Mouse (Mus musculus) liver, embryonic 12.5 days (tissue): ENCODE results near the gene Srsf2. TPM values are rescaled to one million over a fixed set of nuclear protein-coding genes. Genes with fewer than 3 reads are reported as not detected.

Source experiments
- ATAC-seq: fragments of 200-750 bp; cut with Nextera tagmentation; 2 replicates; pipeline ENCODE4 v1.8.0; 2017; ENCODE audit warnings: moderate number of reproducible peaks, mild to moderate bottlenecking, moderate library complexity
- H3K27ac ChIP-seq: fragments of 300-500 bp; sonication (generic); 2 replicates; pipeline ENCODE4 v1.5.1; 2016; ENCODE audit warnings: mild to moderate bottlenecking
- H3K27me3 ChIP-seq: fragments of 300-500 bp; sonication (generic); replicated peaks from 2 replicates; pipeline ENCODE4 v1.6.1; 2016; ENCODE audit warnings: mild to moderate bottlenecking, moderate library complexity
- H3K36me3 ChIP-seq: fragments of 300-500 bp; sonication (generic); 2 replicates; pipeline ENCODE4 v1.6.1; 2016; ENCODE audit warnings: mild to moderate bottlenecking, moderate library complexity
- H3K4me1 ChIP-seq: fragments of 300-500 bp; sonication (generic); 2 replicates; pipeline ENCODE4 v1.6.1; 2016
- H3K4me2 ChIP-seq: fragments of 300-500 bp; sonication (generic); 2 replicates; pipeline ENCODE4 v1.6.1; 2016; ENCODE audit warnings: mild to moderate bottlenecking, moderate library complexity
- H3K4me3 ChIP-seq: fragments of 300-500 bp; sonication (generic); 2 replicates; pipeline ENCODE4 v1.5.1; 2016; ENCODE audit warnings: mild to moderate bottlenecking, moderate library complexity
- H3K9ac ChIP-seq: fragments of 300-500 bp; sonication (generic); 2 replicates; pipeline ENCODE4 v1.6.1; 2016; ENCODE audit warnings: mild to moderate bottlenecking, moderate library complexity
- H3K9me3 ChIP-seq: fragments of 300-500 bp; sonication (generic); replicated peaks from 2 replicates; pipeline ENCODE4 v1.6.1; 2016; ENCODE audit warnings: mild to moderate bottlenecking, moderate library complexity
- WGBS: fragments of 180-500 bp; shearing (Covaris S2); methylation state at CpG from one replicate; pipeline ENCODE4 v1.1.7; 2016; ENCODE audit not compliant: insufficient replicate concordance; 5-methylcytosine and 5-hydroxymethylcytosine counted together
- polyA plus RNA-seq: library from polyadenylated mRNA; unstranded; fragments of >200 nt; fragmentation: Nextera tagmentation; extraction: Ambion mirVana; gene quantifications from 2 replicates; pipeline ENCODE4 v1.2.1, GENCODE M21; 2016

Gene Srsf2
- polyA plus RNA-seq, 1 experiment from 2014 or later = 801 TPM

DNA sequence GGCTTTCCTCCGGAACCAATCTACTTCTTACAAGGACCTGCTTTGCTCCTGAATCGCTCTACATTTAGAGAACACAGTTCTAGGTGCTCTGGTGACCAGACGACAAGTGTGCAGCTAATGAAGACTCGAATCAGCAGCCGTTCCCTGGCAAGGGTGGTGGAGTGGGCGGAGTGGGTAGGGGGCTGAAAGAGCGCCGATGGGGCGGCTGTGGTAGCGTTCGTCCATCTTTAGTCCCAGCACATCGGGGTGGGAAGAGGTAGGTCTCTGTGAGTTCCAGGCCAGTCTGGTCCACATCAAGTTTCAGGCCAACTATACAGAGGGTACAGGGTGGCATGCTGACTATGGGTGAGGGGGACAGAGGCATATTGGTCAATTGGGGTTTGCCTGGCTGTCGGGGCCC is 39.3 kb downstream of the Srsf2 start:
- ATAC-seq = no peak
- Histone ChIP-seq H3K4me3 (no peak overlapping the region), H3K4me2 (no peak overlapping the region), H3K27ac (peak overlapping the region; percentile 45; the same call in 1 of the 2 replicates), H3K27me3 (peaks cover 26% of the 10 kb centered on the region), H3K36me3 (no peaks in the 10 kb centered on the region), H3K4me1 (peaks cover 31% of the 10 kb centered on the region), H3K9me3 (no peaks in the 10 kb centered on the region), H3K9ac (no peak overlapping the region)
- WGBS = 81% methylated on average over 13 of the region's 13 CpGs

- no peak overlapping the region for H3K4me2 ChIP-seq
- H3K4me1 ChIP-seq = peaks cover 26% of the 10 kb centered on the region
- peaks cover 26% of the 10 kb centered on the region for H3K27me3 ChIP-seq
- WGBS = 66% methylated on average over 21 of the region's 21 CpGs
- no peak for ATAC-seq
- no peak overlapping the region for H3K9ac ChIP-seq
- peak overlapping the region; percentile 18 for H3K27ac ChIP-seq
- H3K4me3 ChIP-seq = no peak overlapping the region
- no peaks in the 10 kb centered on the region for H3K36me3 ChIP-seq
- no peaks in the 10 kb centered on the region for H3K9me3 ChIP-seq
These were observed 39.9 kb downstream of the Srsf2 start for GRCm38 (mm10) chr11:116812793-116813529.

- ATAC-seq = peak; percentile 47
- Histone ChIP-seq H3K4me3 (peak overlapping the region; percentile 27), H3K36me3 (no peaks in the 10 kb centered on the region), H3K9me3 (no peaks in the 10 kb centered on the region), H3K4me1 (peaks cover 22% of the 10 kb centered on the region), H3K4me2 (peak overlapping the region; percentile 66), H3K27ac (no peak overlapping the region), H3K27me3 (peaks cover 26% of the 10 kb centered on the region), H3K9ac (no peak overlapping the region)
- WGBS = 19% methylated on average over 32 of the region's 32 CpGs
These were observed 41.7 kb downstream of the Srsf2 start for GRCm38 (mm10) chr11:116810983-116811901.

DNA sequence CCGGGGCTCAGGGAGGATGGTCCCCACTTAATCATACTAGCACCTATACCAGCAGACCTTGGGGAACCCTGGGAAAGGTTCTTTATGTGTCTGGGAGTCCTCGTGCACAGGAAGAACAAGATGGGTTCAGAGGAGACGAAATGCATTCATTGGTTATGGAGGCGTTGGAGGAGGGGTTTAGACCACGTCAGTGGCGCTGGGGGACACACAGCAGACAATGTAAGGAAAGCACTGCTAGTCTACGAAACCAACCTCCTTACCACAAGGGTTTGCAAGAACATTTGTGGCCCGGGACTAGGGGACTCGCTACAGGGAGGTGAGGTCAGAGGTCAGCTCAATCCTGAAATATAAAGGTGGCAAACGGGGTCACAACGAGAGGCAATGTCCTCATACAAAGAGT is 42.4 kb downstream of the Srsf2 start:
- Histone ChIP-seq H3K9ac (no peak overlapping the region), H3K4me1 (peaks cover 22% of the 10 kb centered on the region), H3K4me2 (no peak overlapping the region), H3K4me3 (no peak overlapping the region), H3K27ac (no peak overlapping the region), H3K27me3 (peaks cover 26% of the 10 kb centered on the region), H3K36me3 (no peaks in the 10 kb centered on the region), H3K9me3 (no peaks in the 10 kb centered on the region)
- ATAC-seq = no peak
- WGBS = 75% methylated on average over 11 of the region's 11 CpGs

GRCm38 (mm10) chr11:116809520-116809919 is 43.4 kb downstream of the Srsf2 start:
- no peak overlapping the region for H3K27ac ChIP-seq

GRCm38 (mm10) chr11:116808811-116809395 is 44.0 kb downstream of the Srsf2 start:
- Histone ChIP-seq H3K4me2 (no peak overlapping the region), H3K27me3 (peaks cover 26% of the 10 kb centered on the region), H3K27ac (no peak overlapping the region), H3K36me3 (no peaks in the 10 kb centered on the region), H3K4me1 (peaks cover 12% of the 10 kb centered on the region), H3K9ac (no peak overlapping the region), H3K4me3 (no peak overlapping the region), H3K9me3 (no peaks in the 10 kb centered on the region)
- 69% methylated on average over 11 of the region's 11 CpGs for WGBS
- no peak for ATAC-seq

More at GRCm38 (mm10) chr11:116809520-116809919, 43.4 kb downstream of the Srsf2 start:
- H3K4me1 ChIP-seq = peaks cover 17% of the 10 kb centered on the region
- 72% methylated on average over 8 of the region's 8 CpGs for WGBS
- no peaks in the 10 kb centered on the region for H3K36me3 ChIP-seq
- no peak overlapping the region for H3K9ac ChIP-seq
- ATAC-seq = no peak
- H3K4me2 ChIP-seq = no peak overlapping the region
- H3K27me3 ChIP-seq = peaks cover 26% of the 10 kb centered on the region
- H3K9me3 ChIP-seq = no peaks in the 10 kb centered on the region
- no peak overlapping the region for H3K4me3 ChIP-seq

DNA sequence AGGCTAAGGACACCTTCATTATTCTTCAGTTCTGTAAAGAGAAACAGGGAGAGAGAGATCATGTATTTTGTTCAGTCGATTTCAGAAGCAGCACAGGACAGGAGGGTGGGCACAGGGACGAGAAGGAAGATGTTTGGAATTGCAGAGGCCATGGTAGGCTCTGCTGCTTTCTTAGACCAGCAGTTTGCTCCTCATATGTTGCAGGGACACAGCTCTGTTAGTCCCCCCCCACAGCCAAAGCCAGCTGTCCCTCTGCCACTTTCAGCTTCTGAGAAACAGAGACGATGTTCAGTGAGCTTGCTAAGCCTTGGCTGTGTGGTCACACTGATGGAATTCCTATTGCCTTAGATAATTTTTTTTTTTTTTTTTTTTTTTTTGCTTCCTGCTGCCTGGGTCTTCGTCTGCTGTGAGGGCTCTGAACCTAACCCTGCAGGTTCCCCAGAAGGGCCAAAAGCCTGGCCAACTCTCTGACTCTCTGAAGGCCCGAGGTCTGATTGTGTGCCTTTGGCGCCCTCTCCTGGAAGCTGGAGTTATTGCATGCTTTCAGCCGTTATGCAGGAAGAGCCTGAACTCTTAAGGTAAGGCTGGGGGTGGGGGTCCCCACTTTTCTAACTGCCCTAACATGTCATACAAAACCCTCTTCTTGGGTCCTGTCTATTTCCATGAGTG is 44.8 kb downstream of the Srsf2 start:
- Histone ChIP-seq H3K9me3 (no peaks in the 10 kb centered on the region), H3K27me3 (peaks cover 21% of the 10 kb centered on the region), H3K36me3 (no peaks in the 10 kb centered on the region), H3K27ac (no peak overlapping the region), H3K4me1 (peaks cover 11% of the 10 kb centered on the region), H3K4me2 (no peak overlapping the region), H3K9ac (no peak overlapping the region), H3K4me3 (no peak overlapping the region)
- ATAC-seq = no peak
- WGBS = 33% methylated on average over 7 of the region's 7 CpGs

DNA sequence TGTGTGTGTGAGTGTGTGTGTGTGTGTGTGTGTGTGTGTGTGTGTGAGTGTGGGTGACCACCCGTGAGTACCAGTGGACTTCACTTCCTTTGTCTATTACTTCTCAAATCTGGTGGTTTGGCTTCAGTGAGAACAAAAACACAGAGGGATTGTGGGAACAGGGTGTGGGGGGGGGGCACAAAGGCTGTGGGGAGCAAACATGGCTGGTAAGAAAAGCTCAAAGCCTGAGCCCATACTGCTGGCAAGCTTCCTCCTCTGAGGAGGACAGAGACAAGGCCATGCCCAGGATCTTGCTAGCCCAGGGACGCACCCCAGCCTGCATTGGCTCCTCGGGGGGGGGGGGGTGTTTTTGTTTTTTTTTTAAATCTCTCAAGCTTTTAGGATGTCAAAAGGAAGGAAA is 45.4 kb downstream of the Srsf2 start:
- ATAC-seq = no peak
- Histone ChIP-seq H3K4me1 (peaks cover 11% of the 10 kb centered on the region), H3K4me2 (no peak overlapping the region), H3K9me3 (no peaks in the 10 kb centered on the region), H3K27me3 (peaks cover 21% of the 10 kb centered on the region), H3K36me3 (no peaks in the 10 kb centered on the region), H3K4me3 (no peak overlapping the region), H3K27ac (no peak overlapping the region), H3K9ac (no peak overlapping the region)
- WGBS = 57% methylated on average over 3 of the region's 3 CpGs

GRCm38 (mm10) chr11:116807116-116807515 is 45.8 kb downstream of the Srsf2 start:
- H3K9me3 ChIP-seq = no peaks in the 10 kb centered on the region
- no peak for ATAC-seq
- H3K4me2 ChIP-seq = no peak overlapping the region
- peaks cover 11% of the 10 kb centered on the region for H3K4me1 ChIP-seq
- no peak overlapping the region for H3K4me3 ChIP-seq
- H3K27me3 ChIP-seq = peaks cover 21% of the 10 kb centered on the region
- H3K9ac ChIP-seq = no peak overlapping the region
- WGBS = 63% methylated on average over 7 of the region's 7 CpGs
- H3K36me3 ChIP-seq = no peaks in the 10 kb centered on the region
- no peak overlapping the region for H3K27ac ChIP-seq

DNA sequence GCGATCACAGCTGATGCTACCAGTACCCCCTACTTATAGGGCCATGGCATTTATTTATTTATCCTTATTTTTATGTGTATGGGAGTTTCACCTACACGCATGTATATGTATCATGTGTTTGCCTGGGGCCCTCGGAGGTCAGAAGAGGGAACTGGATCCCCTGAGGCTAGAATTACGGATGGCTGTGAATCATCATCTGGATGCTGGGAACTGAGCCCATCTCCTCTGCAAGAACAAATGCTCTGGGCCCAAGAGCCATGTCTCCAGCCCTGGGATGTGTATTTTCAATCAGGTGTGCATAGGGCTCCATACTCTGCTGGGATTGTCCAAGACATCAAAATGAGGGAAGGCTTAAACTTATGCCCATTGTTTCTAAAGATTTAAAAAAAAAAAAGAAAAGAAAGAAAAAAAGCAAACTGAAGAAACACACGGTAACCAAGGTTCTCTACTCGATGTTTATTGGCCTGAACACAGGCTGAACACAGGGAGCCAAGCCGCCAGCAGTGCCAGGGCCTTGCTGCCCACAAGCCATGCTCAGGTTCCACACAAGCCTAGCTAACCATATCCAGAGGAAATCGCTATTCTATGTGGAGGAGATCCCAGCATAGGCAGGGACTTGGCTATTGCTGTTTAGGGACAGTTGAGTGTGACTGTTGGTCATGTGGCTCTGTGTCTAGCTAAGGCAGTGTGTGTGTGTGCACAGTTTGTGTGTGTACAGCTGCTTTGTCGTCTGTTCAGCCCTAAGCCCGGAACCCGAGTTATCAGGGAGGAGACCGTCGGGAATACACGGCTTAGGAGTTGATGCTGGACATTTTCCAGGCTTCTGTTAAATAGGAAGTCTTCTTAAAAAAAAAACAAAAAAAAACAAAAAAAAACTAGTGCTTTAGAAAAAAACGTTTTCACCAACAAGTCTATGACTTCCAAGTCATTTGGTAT is 46.5 kb downstream of the Srsf2 start:
- Histone ChIP-seq H3K9me3 (no peaks in the 10 kb centered on the region), H3K4me1 (peaks cover 8% of the 10 kb centered on the region), H3K4me3 (no peak overlapping the region), H3K4me2 (no peak overlapping the region), H3K27ac (no peak overlapping the region), H3K9ac (no peak overlapping the region), H3K27me3 (peaks cover 21% of the 10 kb centered on the region), H3K36me3 (no peaks in the 10 kb centered on the region)
- WGBS = 76% methylated on average over 15 of the region's 15 CpGs
- ATAC-seq = no peak

GRCm38 (mm10) chr11:116802709-116803108 is 50.2 kb downstream of the Srsf2 start:
- Histone ChIP-seq H3K9ac (no peak overlapping the region), H3K4me1 (no peaks in the 10 kb centered on the region), H3K4me3 (no peak overlapping the region), H3K27me3 (0 out of 2 replicates have a peak, but pooled peaks cover 3% of the 10 kb centered on the region), H3K27ac (no peak overlapping the region), H3K36me3 (no peaks in the 10 kb centered on the region), H3K9me3 (no peaks in the 10 kb centered on the region), H3K4me2 (no peak overlapping the region)
- 71% methylated on average over 5 of the region's 5 CpGs for WGBS
- no peak for ATAC-seq
